Mouse (Mus musculus) adrenal gland, postnatal 14 days (tissue): Measurements from ENCODE around the gene Ap1b1. TPM values are rescaled to one million over a fixed set of nuclear protein-coding genes. Genes with fewer than 3 reads are reported as not detected.

Source experiments
- DNase-seq: peaks from one replicate; pipeline ENCODE4 v3.0.0; 2021; ENCODE audit warnings: mixed read lengths
- long read RNA-seq, 2 experiments: library from polyadenylated mRNA; stranded (forward); transcript quantifications; one replicate each; pipeline ENCODE4 v2.0.0; 2021
- total RNA-seq: library from RNA; stranded (reverse); gene quantifications from 2 replicates; pipeline ENCODE4 v1.2.3, GENCODE M21; 2021

Gene Ap1b1
- 59.5 and 77.4 TPM in 2 replicates for total RNA-seq
- long read RNA-seq, experiment 1, full-length matches to known transcripts, result 19 of 47 reads
- long read RNA-seq, experiment 1, partial matches to known transcripts, result 25 of 47 reads
- long read RNA-seq, experiment 1, other reads (novel, unspliced or antisense), result 3 of 47 reads
- long read RNA-seq, experiment 2, full-length matches to known transcripts, result 10 of 33 reads
- long read RNA-seq, experiment 2, partial matches to known transcripts, result 23 of 33 reads
- long read RNA-seq, experiment 2, other reads (novel, unspliced or antisense), result 0 of 33 reads

- DNase-seq, result peak; percentile 98
Measured at GRCm38 (mm10) chr11:4986695-4987486, at the start of gene Ap1b1. Gene Ap1b1 (plus strand): TSS chr11:4986824.

GRCm38 (mm10) chr11:4946530-4946929, 40.1 kb upstream of the Ap1b1 start:
- no peak for DNase-seq

GRCm38 (mm10) chr11:4946947-4947812, 39.4 kb upstream of the Ap1b1 start:
- peak; percentile 62 for DNase-seq

GRCm38 (mm10) chr11:4947813-4948174, 38.8 kb upstream of the Ap1b1 start, which contains the start of gene Nefh:
Gene Nefh (minus strand): TSS chr11:4948064.
- DNase-seq, result no peak

GRCm38 (mm10) chr11:4948792-4949191, 37.8 kb upstream of the Ap1b1 start:
- no peak for DNase-seq

GRCm38 (mm10) chr11:4949256-4950044, 37.2 kb upstream of the Ap1b1 start:
- DNase-seq, result peak; percentile 83

- DNase-seq, result no peak
Measured at GRCm38 (mm10) chr11:4953401-4953800, 33.2 kb upstream of the Ap1b1 start.

- no peak for DNase-seq
Measured at GRCm38 (mm10) chr11:4953918-4954317, 32.7 kb upstream of the Ap1b1 start.

- DNase-seq, result peak; percentile 65
Measured at GRCm38 (mm10) chr11:4963099-4963808, 23.4 kb upstream of the Ap1b1 start.

GRCm38 (mm10) chr11:4966325-4966724, 20.3 kb upstream of the Ap1b1 start:
- DNase-seq, result peak; percentile 63

- no peak for DNase-seq
Measured at GRCm38 (mm10) chr11:4966888-4967287, 19.7 kb upstream of the Ap1b1 start.

GRCm38 (mm10) chr11:4967549-4967948, 19.1 kb upstream of the Ap1b1 start:
- DNase-seq, result no peak

GRCm38 (mm10) chr11:4968376-4968775, 18.2 kb upstream of the Ap1b1 start:
- peak; percentile 75 for DNase-seq

- peak; percentile 68 for DNase-seq
Measured at GRCm38 (mm10) chr11:4972967-4973870, 13.4 kb upstream of the Ap1b1 start.

GRCm38 (mm10) chr11:4973871-4974256, 12.8 kb upstream of the Ap1b1 start:
- no peak for DNase-seq

GRCm38 (mm10) chr11:4974376-4975122, 12.1 kb upstream of the Ap1b1 start:
- peak; percentile 18 for DNase-seq

- peak; percentile 92 for DNase-seq
Measured at GRCm38 (mm10) chr11:4975623-4976022, 11.0 kb upstream of the Ap1b1 start.

GRCm38 (mm10) chr11:4983010-4983409, 3.6 kb upstream of the Ap1b1 start:
- no peak for DNase-seq

GRCm38 (mm10) chr11:4983538-4983937, 3.1 kb upstream of the Ap1b1 start:
- no peak for DNase-seq
